Comparison of ENCODE assay signal across 31 mouse cellular contexts in the genomic region with DNA sequence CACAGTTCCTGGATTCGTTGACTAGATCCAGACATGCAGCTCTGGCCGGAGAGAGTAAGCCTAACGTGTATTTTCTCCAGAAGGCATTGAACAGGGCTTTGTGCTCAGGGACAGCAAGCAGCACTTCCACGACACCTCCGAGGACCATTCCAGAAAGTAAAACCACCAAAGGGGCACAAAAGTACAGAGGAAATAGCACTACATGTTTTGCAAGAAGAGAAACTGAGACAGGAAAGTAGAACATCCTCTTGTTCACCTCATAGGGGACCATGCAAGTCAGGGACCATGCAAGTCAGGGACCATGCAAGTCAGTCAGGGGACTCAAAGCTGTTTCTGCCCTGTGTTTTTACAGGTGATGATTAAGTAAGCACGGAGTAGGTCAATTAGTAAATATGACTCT. TPM values are rescaled to one million over a fixed set of nuclear protein-coding genes. Genes with fewer than 3 reads are reported as not detected.
"Had no signal": no experiment of that assay in that cellular context is flagged by ENCODE, and none has a peak within 500 bp of the region (broad histone marks: within the 10 kb centered on the region; RNA-seq: fewer than 3 reads in every experiment).

No protein-coding gene starts in this region.

- H3K27me3 ChIP-seq: liver, embryonic 13.5 days; liver, embryonic 15.5 days; lung, embryonic 15.5 days; midbrain, embryonic 12.5 days; neural tube, embryonic 12.5 days; stomach, embryonic 15.5 days had no signal

- ATAC-seq: liver, postnatal 0 days; lung, postnatal 0 days had no signal

- DNase-seq: liver, embryonic 13.5 days; liver, postnatal 0 days; lung, adult 2 months; lung, postnatal 14 days; lung, postnatal 36 days; midbrain, embryonic 14.5 days; retina, postnatal 1 day; right cerebral cortex, adult 18-20 months; right cerebral cortex, postnatal 25 days; right cerebral cortex, postnatal 4 days; thymus, adult 2 months; thymus, postnatal 25 days; thymus, postnatal 4 days had no signal

- H3K4me3 ChIP-seq: liver, embryonic 13.5 days; liver, embryonic 15.5 days; lung, embryonic 15.5 days; megakaryocyte, embryonic 14.5 days; midbrain, embryonic 12.5 days; neural tube, embryonic 12.5 days; stomach, embryonic 15.5 days had no signal

- H3K9ac ChIP-seq: liver, embryonic 13.5 days; liver, embryonic 15.5 days; liver, postnatal 0 days; lung, embryonic 15.5 days; midbrain, embryonic 12.5 days; neural tube, embryonic 12.5 days; stomach, embryonic 15.5 days had no signal

- H3K27ac ChIP-seq: liver, embryonic 13.5 days; liver, embryonic 15.5 days; lung, embryonic 15.5 days; macrophage; midbrain, embryonic 12.5 days; neural tube, embryonic 12.5 days; stomach, embryonic 15.5 days; stomach, postnatal 0 days had no signal

- H3K9me3 ChIP-seq: liver, embryonic 13.5 days; liver, embryonic 15.5 days; lung, embryonic 15.5 days; megakaryocyte, embryonic 14.5 days; midbrain, embryonic 12.5 days; neural tube, embryonic 12.5 days; stomach, embryonic 15.5 days had no signal

- H3K36me3 ChIP-seq: liver, embryonic 13.5 days; liver, embryonic 15.5 days; lung, embryonic 15.5 days; midbrain, embryonic 12.5 days; neural tube, embryonic 12.5 days; stomach, embryonic 15.5 days had no signal

- H3K4me1 ChIP-seq: liver, embryonic 13.5 days; liver, embryonic 15.5 days; neural tube, embryonic 12.5 days; stomach, embryonic 15.5 days had no signal

- H3K4me2 ChIP-seq: liver, embryonic 11.5 days; liver, embryonic 13.5 days; liver, embryonic 15.5 days; lung, embryonic 15.5 days; midbrain, embryonic 12.5 days; neural tube, embryonic 12.5 days; stomach, embryonic 15.5 days had no signal

RNA-seq across cellular contexts. Expression of a gene that starts 58.8 kb away (rescaled TPM):
- total RNA-seq: midbrain, postnatal 0 days; monocyte, adult 5-6 weeks; neutrophil, adult 5-6 weeks had no signal
- polyA plus RNA-seq: liver, embryonic 11.5 days; liver, embryonic 13.5 days; liver, embryonic 15.5 days; liver, postnatal 0 days; lung, adult 2 months; lung, embryonic 15.5 days; lung, postnatal 0 days; macrophage; midbrain, embryonic 12.5 days; midbrain, embryonic 14.5 days; midbrain, postnatal 0 days; neural tube, embryonic 12.5 days; neural tube, embryonic 14.5 days; small intestine, adult 2 months; spleen, adult 2 months; stomach, embryonic 15.5 days; stomach, postnatal 0 days; testis, adult 2 months; thymus, adult 2 months; urinary bladder, adult 2 months had no signal
